Mouse (Mus musculus) natural killer cell, adult 2 months (primary cell): ENCODE data around the gene Tm9sf2.
A peak's percentile ranks its signal among the peaks of the same experiment; 100 is the strongest.
"Not testable (repeated sequence)": the region's sequence is repeated elsewhere in the genome, so short reads cannot be mapped to it uniquely, and the experiment has no call there.

ENCODE experiments used
- DNase-seq, 2 experiments: peaks; one replicate each; pipeline ENCODE4 v3.0.0; 2022; ENCODE audit warnings: low spot score in 2 of 2

Gene Tm9sf2

DNA sequence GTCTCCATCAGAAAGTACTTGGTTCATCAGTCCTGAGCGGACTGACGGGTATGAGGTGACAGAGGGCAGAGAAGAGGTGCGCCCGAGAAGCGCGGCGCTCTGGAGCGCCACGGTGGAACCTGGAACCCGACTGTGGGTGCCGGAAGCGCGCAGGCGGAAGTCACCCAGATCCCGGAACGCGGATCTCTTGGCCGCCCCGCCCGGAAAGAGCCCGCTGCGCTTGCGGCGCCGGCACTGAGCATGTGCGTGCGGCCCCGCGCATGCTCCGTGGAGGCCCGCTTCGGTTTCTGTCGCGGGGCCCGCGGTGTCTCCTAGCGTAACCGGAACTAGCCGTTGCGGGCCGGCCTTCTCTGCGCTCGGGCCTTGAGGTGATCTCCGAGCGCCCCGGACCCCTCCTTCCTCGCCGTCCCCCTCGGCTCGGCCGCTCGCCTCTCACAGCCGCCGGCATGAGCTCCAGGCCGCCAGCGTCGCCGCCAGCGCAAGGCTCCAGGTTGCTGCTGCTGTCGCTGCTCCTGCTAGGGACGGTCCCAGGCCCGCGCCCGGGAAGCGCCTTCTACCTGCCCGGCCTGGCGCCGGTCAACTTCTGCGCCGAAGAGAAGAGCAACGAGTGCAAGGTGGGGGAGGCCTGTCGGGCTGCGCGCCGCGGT is at the start of gene Tm9sf2:
TSS of gene Tm9sf2 (plus strand) at position 217 of the 647 bp plus-strand sequence.
- peak; percentile 87 to 93 for DNase-seq

DNA sequence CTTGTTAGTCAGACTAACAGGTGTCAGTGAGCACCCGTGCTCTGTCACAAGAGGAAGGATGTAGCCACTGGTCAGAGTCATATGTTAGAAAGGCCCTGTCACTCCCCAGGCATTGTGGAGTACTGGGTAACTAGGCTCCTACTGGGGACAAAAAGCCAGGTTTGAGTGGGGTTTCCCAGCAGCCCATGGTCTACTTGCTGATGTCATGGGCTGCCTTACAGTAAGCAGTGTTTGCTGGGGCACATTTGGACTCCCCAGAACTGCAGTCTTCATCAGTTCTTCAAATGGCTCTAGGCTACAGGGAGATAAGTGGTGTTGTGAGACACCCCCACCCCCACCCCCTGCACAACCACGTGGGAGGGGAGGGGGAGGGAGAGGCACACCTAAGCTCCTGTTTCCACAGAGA is 48.9 kb upstream of the Tm9sf2 start:
- DNase-seq: peak in 1 of 2 experiments; percentile 54

DNA sequence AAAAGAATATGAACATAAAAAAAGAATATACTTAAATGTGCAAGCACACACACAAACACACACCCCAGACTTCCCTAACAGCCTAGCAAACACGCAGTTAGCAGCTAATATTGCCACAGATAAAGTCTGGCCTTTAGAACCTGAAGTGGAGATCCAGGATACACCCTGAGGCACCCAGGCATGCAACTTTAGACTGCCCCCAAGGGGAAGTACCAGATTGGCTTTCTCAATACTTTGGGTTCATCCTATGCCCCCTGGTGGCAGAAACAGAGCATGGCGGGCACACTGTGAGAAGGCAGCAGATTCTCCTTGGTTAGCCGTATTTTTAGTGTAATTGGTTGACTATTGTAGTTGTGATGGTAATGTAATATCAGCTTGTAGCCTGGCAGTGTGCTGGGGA is 46.2 kb upstream of the Tm9sf2 start:
- peak; percentile 81 to 90 for DNase-seq

DNA sequence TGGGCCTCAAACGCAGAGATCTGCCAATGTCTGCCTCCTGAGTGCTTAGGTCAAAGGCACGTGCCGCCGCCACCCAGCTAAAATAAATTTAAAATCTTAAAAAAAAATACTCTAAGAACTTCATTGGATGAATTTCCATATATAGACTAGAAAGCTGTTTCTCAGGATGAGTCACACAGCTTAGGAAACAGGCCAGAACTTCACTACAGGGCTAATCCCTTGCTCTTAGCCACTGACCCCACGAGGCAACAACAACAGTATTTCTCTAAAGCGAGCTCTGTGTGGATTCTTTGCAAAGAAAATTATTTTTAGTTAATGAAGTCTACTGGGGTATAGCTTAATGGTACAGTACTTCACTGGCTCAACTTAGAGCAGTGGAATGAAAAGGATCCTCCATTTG is 45.5 kb upstream of the Tm9sf2 start:
- no peak for DNase-seq

DNA sequence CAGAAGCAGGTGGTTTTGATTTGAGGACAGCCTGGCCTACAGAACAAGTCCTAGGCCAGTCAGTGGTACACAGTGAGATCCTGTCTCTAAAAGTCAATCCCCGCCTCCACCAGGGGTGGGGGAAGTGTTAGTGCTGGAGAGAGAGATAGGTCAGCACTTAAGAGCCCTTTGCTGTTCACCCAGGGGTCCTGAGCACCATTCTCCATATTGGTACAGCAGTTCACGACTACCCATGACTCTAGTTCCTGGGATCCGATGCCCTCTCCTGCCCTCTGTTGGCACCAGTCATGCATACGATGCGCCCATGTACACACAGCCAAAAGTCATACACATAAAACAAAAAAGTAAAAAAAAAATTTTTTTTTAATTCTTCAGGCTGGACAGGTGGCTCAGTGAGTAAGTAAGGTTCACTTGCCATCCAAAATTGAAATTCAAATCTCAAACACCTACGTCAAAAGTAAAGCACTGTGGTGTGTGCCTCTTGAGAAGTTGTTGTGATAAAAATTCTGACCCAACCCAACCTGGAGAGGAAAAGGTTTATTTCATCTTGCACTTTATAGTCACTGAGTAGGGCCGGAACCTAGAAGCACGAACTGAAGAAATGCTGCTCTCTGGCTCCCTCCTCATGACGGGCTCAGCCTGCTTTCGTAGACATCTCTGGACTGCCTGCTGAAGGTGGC is 44.3 kb upstream of the Tm9sf2 start:
- DNase-seq: peak in 1 of 2 experiments; percentile 40

DNA sequence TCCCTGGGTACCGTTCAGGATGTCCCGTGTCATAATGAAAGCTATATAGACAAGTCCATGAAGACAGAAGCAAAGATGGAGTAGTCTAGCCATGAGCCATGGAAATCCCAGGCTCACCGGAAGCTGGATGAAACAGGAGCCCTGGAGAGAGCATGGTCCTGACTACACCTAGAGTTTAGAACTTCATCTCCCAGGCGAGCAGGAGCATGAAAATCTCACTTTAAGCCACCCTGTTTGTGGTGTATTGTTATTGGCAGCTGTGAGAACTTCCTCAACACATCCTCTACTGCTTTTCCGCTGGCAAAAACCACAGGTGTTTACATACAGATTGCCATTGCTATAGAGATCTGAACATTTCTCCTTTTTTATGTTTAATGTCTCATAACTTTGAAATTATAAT is 43.2 kb upstream of the Tm9sf2 start:
- DNase-seq: peak; percentile 58 to 60

DNA sequence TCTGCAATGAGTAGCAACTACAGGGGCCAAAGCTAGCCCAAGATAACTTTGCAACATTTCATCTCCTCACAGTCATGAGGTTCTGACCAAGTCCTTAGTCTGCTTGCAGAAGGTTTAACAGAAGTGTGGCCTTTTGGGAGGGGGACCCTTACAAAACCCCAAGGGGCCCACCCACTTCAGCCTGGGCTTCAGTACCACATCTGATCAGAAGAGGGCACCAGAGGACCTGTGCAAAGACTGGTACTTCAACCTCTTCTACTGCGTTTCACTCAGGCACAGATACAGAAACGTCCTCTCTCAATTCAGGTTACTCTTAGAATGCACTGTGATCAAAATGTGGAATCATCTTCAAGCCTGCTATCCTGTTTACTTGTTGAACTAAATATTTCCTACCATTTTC is 42.3 kb upstream of the Tm9sf2 start:
- peak; percentile 68 to 80 for DNase-seq

DNA sequence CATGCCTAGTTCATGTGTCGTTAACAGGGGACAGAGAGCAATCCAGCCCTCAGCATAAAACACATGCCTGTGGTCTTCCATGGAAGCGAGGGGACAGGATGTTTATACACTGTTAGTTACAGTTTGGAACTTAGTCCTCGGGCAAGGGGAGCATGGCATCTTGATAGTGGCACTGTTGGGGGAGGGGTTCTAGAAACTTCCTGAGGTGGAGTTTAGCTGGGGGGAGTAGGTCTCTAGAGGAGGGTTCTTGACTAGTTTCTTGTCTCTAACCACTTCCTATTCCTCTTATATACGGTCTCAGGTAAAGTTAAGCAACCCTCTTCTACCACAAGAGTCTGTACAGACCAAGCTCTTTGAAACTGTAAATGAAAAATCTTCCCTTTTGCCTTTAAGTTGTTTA is 40.6 kb upstream of the Tm9sf2 start:
- DNase-seq: peak in 1 of 2 experiments; percentile 38

DNA sequence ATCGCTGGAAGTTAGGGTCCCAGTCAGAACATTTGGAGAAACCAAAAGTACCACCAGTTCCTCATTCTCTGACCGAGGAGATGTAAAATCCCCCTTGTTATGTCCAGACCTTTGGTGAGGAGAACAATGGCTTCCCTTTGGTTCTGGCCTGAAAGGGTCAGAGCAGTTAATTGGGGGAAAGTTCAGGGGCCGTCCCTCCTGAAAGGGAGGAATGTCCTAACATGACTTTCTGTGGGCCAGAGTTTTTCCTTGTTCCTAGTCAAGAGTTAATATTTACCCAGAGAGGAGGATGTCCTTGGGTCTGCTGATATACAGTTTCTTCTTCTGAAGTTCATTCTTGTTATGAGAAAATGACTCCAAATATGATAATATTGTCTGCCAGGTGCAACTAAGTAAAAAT is 38.8 kb upstream of the Tm9sf2 start:
- not testable (repeated sequence) for DNase-seq

DNA sequence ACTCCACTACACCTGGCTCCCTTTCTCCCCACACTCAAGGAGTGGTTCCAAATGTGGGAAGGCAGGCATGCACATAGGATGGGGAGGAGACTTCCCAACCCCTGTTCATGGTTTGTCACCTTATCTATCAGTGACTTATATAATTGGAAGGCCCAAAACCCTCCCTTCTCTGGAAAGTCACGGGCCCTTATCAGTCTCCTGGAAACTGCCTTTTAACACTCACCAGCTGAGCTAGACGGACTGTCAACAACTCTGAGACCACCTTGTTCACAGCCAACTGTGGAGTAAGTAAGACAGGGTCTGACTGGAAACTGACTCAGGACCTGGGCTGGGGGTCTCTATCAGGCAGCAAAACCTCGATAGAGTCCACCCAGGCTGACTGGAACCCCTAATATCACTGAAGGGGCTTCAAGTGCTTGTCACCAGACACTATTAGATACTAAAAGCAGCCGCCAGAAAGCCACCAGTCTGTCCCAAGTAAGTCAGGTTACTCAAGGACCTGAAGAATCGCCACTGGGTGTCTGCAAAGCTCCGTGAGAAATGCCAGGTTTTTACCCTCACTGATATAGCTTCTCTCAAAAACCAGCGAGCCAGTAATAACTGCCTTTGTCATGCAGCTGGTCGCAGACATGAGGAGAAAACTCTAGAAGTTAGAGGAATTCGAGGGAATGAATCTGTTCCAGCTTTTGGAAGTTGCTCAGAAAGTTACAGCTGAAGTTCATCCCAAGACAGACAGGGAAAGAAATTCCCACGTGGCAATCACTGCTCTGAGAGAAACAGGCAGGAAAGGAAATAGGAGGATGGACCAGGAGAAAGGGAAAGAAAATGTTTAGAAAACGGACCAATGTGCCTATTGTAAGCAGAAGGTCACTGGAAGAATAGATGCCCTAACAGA is 37.8 kb upstream of the Tm9sf2 start:
- DNase-seq: no peak

DNA sequence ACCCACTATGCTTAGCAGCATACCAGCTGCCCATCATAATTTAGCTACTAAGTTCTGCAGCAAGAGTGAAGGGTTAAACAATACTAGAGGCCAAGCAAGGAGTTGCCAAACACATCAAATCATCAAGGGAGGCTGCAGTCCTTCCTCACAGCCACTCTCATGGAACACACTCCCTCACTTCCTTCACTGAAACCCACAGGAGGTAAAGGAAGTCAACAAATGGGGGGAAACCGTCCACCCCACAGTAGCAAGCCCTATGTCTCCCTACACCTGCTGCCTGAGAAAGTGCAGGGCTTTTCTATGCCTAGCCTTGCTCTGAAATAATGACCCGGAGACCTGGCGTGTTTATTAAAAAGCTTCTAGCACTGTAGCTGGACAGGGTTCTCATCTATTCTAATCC is 36.9 kb upstream of the Tm9sf2 start:
- no peak for DNase-seq

DNA sequence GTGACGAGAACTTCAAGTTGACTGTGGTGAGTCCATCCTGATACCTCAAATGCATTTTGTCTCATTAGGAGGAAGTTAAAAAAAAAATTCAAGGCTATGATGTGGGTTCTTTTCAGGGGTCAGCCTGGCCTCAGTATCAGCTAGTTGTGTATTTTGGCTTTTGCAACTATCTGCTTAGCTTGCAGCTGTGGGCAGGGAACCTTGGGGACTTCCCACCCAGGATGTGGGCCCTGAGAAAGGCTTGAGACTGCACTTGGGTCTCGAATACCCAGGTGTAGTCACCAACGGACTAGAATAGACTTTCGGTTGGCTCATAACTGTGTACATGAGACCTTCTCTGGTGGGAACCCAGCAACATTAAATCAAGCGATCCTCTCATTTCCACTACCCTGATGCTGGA is 33.4 kb upstream of the Tm9sf2 start:
- DNase-seq: peak; percentile 70 to 75

DNA sequence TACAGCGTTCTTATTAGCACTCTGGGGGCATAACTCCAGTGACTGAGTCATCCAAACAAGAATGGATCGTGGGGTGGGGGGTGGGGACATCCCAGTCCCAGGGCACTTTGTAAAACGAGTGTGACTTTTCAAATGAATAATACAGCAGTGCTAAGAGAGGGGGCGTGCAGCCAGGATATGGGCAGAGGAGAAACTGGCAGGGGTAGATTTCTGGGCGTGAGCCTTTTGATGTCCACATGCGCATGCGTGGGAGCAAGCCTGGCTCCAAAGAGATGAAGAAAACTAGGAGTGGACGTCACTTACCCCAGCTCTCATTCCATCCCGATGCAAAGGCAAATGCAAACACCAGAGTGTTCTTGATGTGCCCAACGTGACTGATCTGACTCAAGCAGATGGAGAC is 32.5 kb upstream of the Tm9sf2 start:
- no peak for DNase-seq

DNA sequence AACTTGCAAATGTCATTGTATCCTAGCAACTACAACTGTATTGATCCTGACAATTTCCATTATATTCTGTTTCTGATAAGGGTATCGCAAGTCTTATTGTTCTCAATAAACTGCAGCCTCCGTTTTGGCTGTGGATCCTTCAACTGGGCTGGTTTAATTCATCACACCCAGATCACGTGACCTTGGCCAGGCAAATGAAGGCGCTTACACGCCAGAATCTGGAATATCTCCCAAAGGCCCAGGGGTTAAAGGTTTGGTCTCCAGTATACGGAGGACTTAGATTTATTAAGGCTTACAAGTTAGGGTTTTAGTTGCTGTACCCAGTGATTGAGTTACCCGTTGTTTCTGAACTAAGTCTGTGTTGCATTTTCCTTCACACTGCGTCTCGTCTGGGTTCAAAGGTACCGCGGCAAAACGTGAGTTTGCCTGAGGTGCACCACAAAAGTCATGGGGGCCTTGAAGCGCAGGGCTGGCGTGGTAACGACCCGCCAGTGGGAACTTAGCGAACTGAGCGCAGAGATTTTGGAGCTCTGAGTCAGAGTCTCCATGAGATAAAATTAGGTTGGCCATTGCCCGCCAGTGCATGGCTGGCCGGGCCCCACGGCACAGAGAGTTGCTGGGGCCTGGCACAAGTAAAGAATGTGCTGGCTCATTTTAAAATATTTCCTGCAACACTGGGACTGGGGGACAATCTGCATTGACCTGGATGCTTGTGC is 31.2 kb upstream of the Tm9sf2 start:
- DNase-seq: no peak

DNA sequence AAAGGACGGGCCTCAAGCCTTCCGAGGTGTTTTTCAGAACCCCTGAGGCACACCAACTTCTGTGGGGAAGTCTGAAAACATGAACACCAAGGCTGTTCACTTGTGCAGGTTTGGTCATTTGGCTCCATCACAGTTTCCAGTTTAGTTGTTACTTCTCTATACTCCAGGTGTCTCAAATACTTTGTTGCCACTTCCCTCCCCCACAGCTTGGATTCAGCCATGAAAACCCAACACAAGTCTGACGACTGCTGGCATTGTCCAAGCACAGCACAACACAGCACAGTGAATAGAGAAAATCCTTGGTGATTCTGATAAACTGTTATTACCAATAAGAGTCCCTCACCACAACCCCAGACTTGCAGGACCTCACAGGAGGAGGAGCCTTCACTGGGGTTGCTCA is 29.8 kb upstream of the Tm9sf2 start:
- DNase-seq: no peak

DNA sequence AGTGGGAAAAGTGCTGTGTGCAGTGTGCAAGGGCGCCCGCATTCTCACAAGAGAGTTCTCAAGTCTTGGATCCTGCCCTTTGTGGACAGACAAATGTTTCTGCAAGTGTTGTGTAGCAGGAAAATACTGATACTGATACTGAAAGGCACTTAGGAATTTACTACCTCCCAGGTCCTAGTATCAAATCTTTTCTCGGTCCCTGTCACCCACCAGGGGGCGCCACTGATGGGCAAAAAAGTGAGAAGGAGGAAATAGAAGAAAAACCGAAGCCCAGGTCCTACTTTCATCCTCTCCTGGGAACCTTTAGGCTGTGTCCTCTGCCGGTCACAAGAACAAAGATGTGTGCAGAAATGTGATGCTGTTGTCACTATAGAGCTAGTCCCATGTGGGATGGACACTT is 27.4 kb upstream of the Tm9sf2 start:
- DNase-seq: peak; percentile 55 to 82

DNA sequence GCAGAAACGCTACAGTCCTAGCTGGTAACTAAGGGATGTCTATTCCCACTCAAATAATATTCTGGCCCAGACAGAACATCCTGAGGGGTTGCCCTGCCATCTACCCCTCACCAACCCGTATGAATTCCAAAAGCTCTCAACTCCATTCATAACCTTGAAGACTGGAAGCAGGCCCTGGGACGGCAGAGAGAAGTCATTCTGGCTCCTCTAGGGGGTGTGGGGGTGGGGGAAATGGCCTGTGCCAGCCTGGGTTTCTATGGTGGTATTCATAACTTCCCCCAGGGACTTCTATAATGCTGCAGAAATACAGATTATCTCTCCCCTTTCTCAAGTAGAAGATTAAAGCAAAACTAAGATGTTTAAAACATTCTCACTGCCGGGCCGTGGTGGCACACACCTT is 26.9 kb upstream of the Tm9sf2 start:
- DNase-seq: no peak

DNA sequence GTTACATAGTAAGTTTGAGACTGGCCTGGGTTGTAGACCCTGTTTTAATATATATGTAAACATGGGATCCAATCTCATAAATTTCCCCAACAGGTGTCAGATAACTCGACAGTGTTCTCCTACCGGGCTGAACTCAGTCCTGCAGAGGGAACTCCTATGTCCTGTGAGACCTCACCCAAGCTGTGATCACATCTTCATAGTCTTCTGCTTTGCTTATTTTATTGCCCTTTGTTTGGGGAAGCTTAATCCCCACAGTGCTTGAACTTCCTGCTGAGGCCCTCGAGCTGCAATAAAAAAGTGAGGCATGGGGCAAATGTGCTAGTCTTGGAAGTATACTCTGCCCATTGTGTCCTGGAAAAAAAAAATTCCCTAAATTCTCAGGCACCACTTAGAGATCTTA is 25.5 kb upstream of the Tm9sf2 start:
- DNase-seq: no peak

DNA sequence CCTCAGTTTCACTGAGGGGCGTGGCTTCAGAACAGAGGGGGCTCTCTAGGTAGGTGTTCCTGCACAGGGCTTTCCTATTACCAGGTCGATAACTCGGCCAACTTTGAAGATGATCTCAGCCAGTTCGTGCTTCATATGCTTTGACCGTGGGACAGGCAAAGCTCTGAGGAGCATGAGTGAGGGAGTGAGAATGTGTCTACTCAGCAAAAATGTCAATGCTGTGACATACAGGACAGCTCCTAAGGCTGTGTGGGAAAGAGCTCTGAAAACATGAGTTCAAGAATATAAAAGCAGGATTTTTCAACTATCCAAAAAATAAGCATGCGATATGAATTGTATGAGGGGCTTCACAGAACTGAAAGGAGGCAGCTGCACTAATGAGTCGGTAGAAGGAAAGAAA is 23.3 kb upstream of the Tm9sf2 start:
- DNase-seq: no peak

DNA sequence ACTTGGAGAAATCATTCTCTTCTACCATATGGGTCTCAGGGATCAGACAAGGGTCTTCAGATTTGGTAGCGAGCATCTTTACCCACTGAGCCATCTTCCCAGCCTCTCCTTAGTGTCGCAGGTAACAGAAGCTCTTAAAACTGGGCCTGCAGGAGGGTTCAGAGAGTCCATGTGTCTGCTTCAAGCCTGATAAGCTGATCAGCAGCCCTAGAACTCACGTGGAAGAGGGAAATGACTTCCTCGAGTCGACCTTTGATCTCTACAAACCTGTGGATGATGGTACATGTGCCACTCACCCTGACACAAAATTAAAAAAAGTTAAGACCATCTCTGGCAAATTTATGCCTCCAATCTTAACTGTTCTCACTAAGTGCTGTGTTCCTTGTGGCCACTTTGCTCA is 18.9 kb upstream of the Tm9sf2 start:
- no peak for DNase-seq

DNA sequence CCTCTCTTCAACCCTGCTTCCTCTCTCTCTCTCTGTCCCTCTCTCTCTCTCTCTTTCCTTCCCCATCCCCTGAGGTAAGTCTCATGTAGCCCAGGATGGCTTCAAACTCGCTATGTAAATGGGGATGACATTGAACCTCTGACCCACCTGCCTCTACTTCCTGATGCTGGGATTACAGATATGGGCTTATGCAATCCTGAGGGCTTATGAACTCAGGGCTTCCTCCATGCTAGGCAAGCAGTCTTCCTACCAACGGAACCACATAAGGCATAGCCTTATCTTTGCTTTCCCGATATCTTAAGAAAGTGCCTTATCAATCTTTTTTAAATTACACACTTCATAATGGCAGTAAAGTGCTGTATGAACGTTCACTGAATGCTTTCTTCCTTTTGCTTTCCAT is 14.5 kb upstream of the Tm9sf2 start:
- DNase-seq: no peak

DNA sequence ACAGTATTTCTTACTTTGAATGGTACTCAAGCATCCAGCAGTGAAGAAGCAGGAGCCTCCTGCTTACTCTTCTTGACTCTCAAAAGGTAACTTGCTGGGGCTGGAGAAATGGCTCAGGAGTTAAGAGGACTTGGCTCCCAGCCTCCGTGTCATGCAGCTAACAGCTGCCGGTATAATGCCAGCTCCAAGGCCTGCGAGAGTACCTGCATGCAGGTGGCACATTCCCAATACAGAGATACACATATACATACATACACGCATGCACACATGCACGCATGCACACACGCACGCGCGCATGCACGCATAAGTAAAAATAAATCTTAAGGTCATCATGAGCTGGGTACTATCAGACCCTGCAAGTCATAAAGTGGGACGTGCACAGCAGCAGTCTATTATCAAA is 10.5 kb upstream of the Tm9sf2 start:
- DNase-seq: no peak
